Comparison of ENCODE assay signal across 15 mouse cellular contexts in genomic region chr4:108016321-108016720, GRCm38 (mm10). TPM values are rescaled to one million over a fixed set of nuclear protein-coding genes. Genes with fewer than 3 reads are reported as not detected.
DNase-seq lines count a peak whose midpoint lies in the region.
"Had no signal": no experiment of that assay in that cellular context is flagged by ENCODE, and none has a peak within 500 bp of the region (broad histone marks: within the 10 kb centered on the region; RNA-seq: fewer than 3 reads in every experiment).

No protein-coding gene starts in this region.

- intact Hi-C loops in gastrocnemius, postnatal 14 days (cut with DNase I; ENCODE audit: low total_unique reads) = no loop called here
- intact Hi-C loops in heart, postnatal 36 days (cut with DNase I) = no loop called here

- DNase-seq in gastrocnemius, postnatal 14 days = peak; percentile 30
- no peak for DNase-seq in gastrocnemius, postnatal 25 days
- peak; percentile 47 to 53 for DNase-seq in cerebellum, adult 18-20 months
- DNase-seq in cerebellum, postnatal 10 days = peak; percentile 87 to 90
- DNase-seq in heart, postnatal 36 days = peak; percentile 47 to 57
- no peak for DNase-seq in urinary bladder, postnatal 10 days (ENCODE audit: low spot score)
- no peak for DNase-seq in kidney, adult 11 months
- DNase-seq: kidney, postnatal 14 days; liver; lung, embryonic 14.5 days; midbrain, embryonic 14.5 days; right cerebral cortex, postnatal 25 days had no signal

RNA-seq across cellular contexts. Expression of gene Slc1a7, which starts 48.2 kb away (rescaled TPM):
- under 1 TPM; 0.06 to 0.09 TPM for total RNA-seq in gastrocnemius, postnatal 14 days (2021)
- total RNA-seq in gastrocnemius, postnatal 25 days (2021) = under 1 TPM; 0.11 to 0.26 TPM
- total RNA-seq in heart, postnatal 36 days (2021) = under 1 TPM; 0.27 to 0.33 TPM
- total RNA-seq: common myeloid progenitor, adult 5-6 weeks; granulocyte monocyte progenitor cell, adult 5-6 weeks; megakaryocyte progenitor cell, adult 5-6 weeks had no signal

Comparison
In these comparisons a context has a peak if more than half of its experiments do, and no peak if none do; other contexts are left out.
1. DNase-seq: peak in gastrocnemius, postnatal 14 days (single experiment), cerebellum, adult 18-20 months (2 of 2), cerebellum, postnatal 10 days (2 of 2) and heart, postnatal 36 days (2 of 2); none in gastrocnemius, postnatal 25 days (single experiment), urinary bladder, postnatal 10 days (single experiment) and kidney, adult 11 months (single experiment).